Mouse (Mus musculus) liver, embryonic 15.5 days (tissue): ENCODE data around the gene Dnah8. TPM values are rescaled to one million over a fixed set of nuclear protein-coding genes. Genes with fewer than 3 reads are reported as not detected.
"Not testable (repeated sequence)": the region's sequence is repeated elsewhere in the genome, so short reads cannot be mapped to it uniquely, and the experiment has no call there.

Source experiments
- ATAC-seq: fragments of 200-750 bp; cut with Nextera tagmentation; 2 replicates; pipeline ENCODE4 v1.8.0; 2017; ENCODE audit warnings: moderate number of reproducible peaks, mild to moderate bottlenecking, moderate library complexity; ENCODE audit not compliant: insufficient read depth
- H3K27ac ChIP-seq: fragments of 300-500 bp; sonication (generic); replicated peaks from 2 replicates; pipeline ENCODE4 v1.5.1; 2015; ENCODE audit warnings: mild to moderate bottlenecking, inconsistent platforms
- H3K27me3 ChIP-seq: fragments of 300-500 bp; sonication (generic); 2 replicates; pipeline ENCODE4 v1.6.1; 2015; ENCODE audit warnings: mild to moderate bottlenecking, inconsistent platforms
- H3K36me3 ChIP-seq: fragments of 300-500 bp; sonication (generic); replicated peaks from 2 replicates; pipeline ENCODE4 v1.6.1; 2015; ENCODE audit warnings: moderate library complexity, mild to moderate bottlenecking, inconsistent platforms
- H3K4me1 ChIP-seq: fragments of 300-500 bp; sonication (generic); replicated peaks from 2 replicates; pipeline ENCODE4 v1.6.1; 2015; ENCODE audit warnings: inconsistent platforms
- H3K4me2 ChIP-seq: fragments of 300-500 bp; sonication (generic); 2 replicates; pipeline ENCODE4 v1.6.1; 2015; ENCODE audit warnings: moderate library complexity, mild to moderate bottlenecking, inconsistent platforms
- H3K4me3 ChIP-seq: fragments of 300-500 bp; sonication (generic); replicated peaks from 2 replicates; pipeline ENCODE4 v1.5.1; 2015; ENCODE audit warnings: mild to moderate bottlenecking, inconsistent platforms
- H3K9ac ChIP-seq: fragments of 300-500 bp; sonication (generic); 2 replicates; pipeline ENCODE4 v1.6.1; 2015; ENCODE audit warnings: moderate library complexity, mild to moderate bottlenecking, inconsistent platforms
- H3K9me3 ChIP-seq: fragments of 300-500 bp; sonication (generic); replicated peaks from 2 replicates; pipeline ENCODE4 v1.6.1; 2016; ENCODE audit warnings: inconsistent platforms
- WGBS: fragments of 180-500 bp; shearing (Covaris S2); methylation state at CpG from one replicate; pipeline ENCODE4 v1.1.7; 2015; ENCODE audit warnings: mixed read lengths; ENCODE audit not compliant: insufficient replicate concordance; 5-methylcytosine and 5-hydroxymethylcytosine counted together
- polyA plus RNA-seq: library from polyadenylated mRNA; unstranded; fragments of >200 nt; fragmentation: Nextera tagmentation; extraction: Ambion mirVana; gene quantifications from 2 replicates; pipeline ENCODE4 v1.2.1, GENCODE M21; 2015

The Dnah8 gene
- polyA plus RNA-seq, 1 experiment from 2014 or later: 1.1 TPM

- Histone ChIP-seq H3K9ac (no peak overlapping the region), H3K4me3 (no peak overlapping the region), H3K27me3 (no peaks in the 10 kb centered on the region), H3K4me2 (no peak overlapping the region), H3K27ac (no peak overlapping the region), H3K4me1 (peaks cover 16% of the 10 kb centered on the region), H3K36me3 (no peaks in the 10 kb centered on the region), H3K9me3 (no peaks in the 10 kb centered on the region)
- WGBS: 64% methylated on average over 4 of the region's 4 CpGs
- ATAC-seq: no peak
These were observed 2.7 kb upstream of the Dnah8 start for GRCm38 (mm10) chr17:30621450-30621849.

- ATAC-seq: no peak
- Histone ChIP-seq H3K4me3 (no peak overlapping the region), H3K4me2 (no peak overlapping the region), H3K27me3 (no peaks in the 10 kb centered on the region), H3K36me3 (no peaks in the 10 kb centered on the region), H3K27ac (no peak overlapping the region), H3K9ac (no peak overlapping the region), H3K9me3 (no peaks in the 10 kb centered on the region), H3K4me1 (peaks cover 9% of the 10 kb centered on the region)
- WGBS: 68% methylated on average over 3 of the region's 3 CpGs
These were observed 954 bp upstream of the Dnah8 start for GRCm38 (mm10) chr17:30623200-30623599.

GRCm38 (mm10) chr17:30626719-30627118 is 2.6 kb downstream of the Dnah8 start, which contains the start of gene Glo1:
Gene Glo1, minus strand, starts transcription at chr17:30626871.
- H3K4me2 ChIP-seq, H3K9ac ChIP-seq, H3K36me3 ChIP-seq, H3K4me1 ChIP-seq, H3K27ac ChIP-seq, H3K4me3 ChIP-seq, H3K27me3 ChIP-seq, ATAC-seq, H3K9me3 ChIP-seq: not testable (repeated sequence)
- WGBS: no CpG with 5 or more reads among the region's 20 CpGs

GRCm38 (mm10) chr17:30635367-30635766 is 11.2 kb downstream of the Dnah8 start:
- H3K4me1 ChIP-seq: peaks cover 15% of the 10 kb centered on the region
- ATAC-seq: no peak
- no peak overlapping the region for H3K4me3 ChIP-seq
- H3K27me3 ChIP-seq: no peaks in the 10 kb centered on the region
- H3K9ac ChIP-seq: no peak overlapping the region
- no peak overlapping the region for H3K27ac ChIP-seq
- no peaks in the 10 kb centered on the region for H3K36me3 ChIP-seq
- WGBS: 49% methylated on average over 16 of the region's 17 CpGs
- no peak overlapping the region for H3K4me2 ChIP-seq
- H3K9me3 ChIP-seq: no peaks in the 10 kb centered on the region

DNA sequence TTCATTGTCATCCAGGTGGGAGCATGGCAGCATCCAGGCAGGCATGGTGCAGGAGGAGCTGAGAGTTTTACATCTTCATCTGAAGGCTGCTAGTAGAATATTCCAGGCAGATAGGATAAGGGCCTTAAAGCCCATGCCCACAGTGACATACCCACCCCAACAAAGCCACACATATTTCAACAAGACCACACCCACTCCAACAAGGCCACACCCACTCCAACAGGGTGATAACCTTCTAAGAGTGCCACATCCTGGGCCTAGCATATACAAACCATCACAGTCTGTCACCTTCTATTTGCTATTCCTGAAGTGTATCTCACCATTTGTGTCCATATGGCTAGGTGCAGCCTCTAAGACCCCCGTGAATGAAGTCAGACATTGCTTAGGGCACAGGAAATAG is 13.6 kb downstream of the Dnah8 start:
- Histone ChIP-seq H3K4me1 (peaks cover 21% of the 10 kb centered on the region), H3K9ac (no peak overlapping the region), H3K4me2 (no peak overlapping the region), H3K27ac (no peak overlapping the region), H3K4me3 (no peak overlapping the region), H3K27me3 (no peaks in the 10 kb centered on the region), H3K36me3 (no peaks in the 10 kb centered on the region), H3K9me3 (no peaks in the 10 kb centered on the region)
- 22% methylated on average over 1 of the region's 1 CpGs for WGBS
- ATAC-seq: no peak

GRCm38 (mm10) chr17:30638996-30639395 is 14.8 kb downstream of the Dnah8 start:
- no peak for ATAC-seq
- 58% methylated on average over 2 of the region's 2 CpGs for WGBS
- H3K27ac ChIP-seq: no peak overlapping the region

GRCm38 (mm10) chr17:30640896-30641295 is 16.7 kb downstream of the Dnah8 start:
- H3K4me3 ChIP-seq: no peak overlapping the region
- H3K36me3 ChIP-seq: no peaks in the 10 kb centered on the region; the same call in 1 of the 2 replicates
- no peak overlapping the region for H3K9ac ChIP-seq
- 71% methylated on average over 5 of the region's 5 CpGs for WGBS
- peaks cover 17% of the 10 kb centered on the region for H3K4me1 ChIP-seq
- H3K27ac ChIP-seq: no peak overlapping the region
- peak; percentile 52; the same call in 1 of the 2 replicates for ATAC-seq
- H3K9me3 ChIP-seq: no peaks in the 10 kb centered on the region
- H3K27me3 ChIP-seq: no peaks in the 10 kb centered on the region
- no peak overlapping the region for H3K4me2 ChIP-seq

More at GRCm38 (mm10) chr17:30638996-30639395, 14.8 kb downstream of the Dnah8 start:
- Histone ChIP-seq H3K4me1 (peaks cover 21% of the 10 kb centered on the region), H3K36me3 (no peaks in the 10 kb centered on the region; the same call in 1 of the 2 replicates), H3K9me3 (no peaks in the 10 kb centered on the region), H3K9ac (no peak overlapping the region), H3K4me3 (no peak overlapping the region), H3K27me3 (no peaks in the 10 kb centered on the region), H3K4me2 (no peak overlapping the region)

DNA sequence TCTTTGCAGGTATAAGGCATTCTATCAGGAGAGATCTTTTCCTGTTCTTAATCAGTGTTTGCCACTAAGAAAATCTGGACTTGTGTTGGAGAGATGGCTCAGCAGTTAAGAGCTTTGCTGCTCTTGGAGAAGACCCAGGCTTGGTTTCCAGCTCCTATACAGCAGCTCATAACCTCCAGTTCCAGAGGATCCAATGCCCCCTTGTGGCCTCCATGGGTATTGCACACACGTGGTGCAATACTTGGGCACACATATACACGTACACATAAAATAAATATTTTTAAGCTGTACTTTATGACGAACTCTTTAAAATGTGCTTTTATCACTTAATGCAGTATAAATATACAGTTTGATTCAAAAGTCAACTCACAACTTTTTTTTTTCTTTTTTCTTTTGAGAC is 24.6 kb downstream of the Dnah8 start:
- Histone ChIP-seq H3K27me3 (no peaks in the 10 kb centered on the region), H3K36me3 (peaks cover 7% of the 10 kb centered on the region; the same call in 1 of the 2 replicates), H3K9ac (no peak overlapping the region), H3K4me3 (no peak overlapping the region), H3K9me3 (no peaks in the 10 kb centered on the region; the same call in 1 of the 2 replicates), H3K27ac (no peak overlapping the region), H3K4me2 (no peak overlapping the region), H3K4me1 (no peaks in the 10 kb centered on the region)
- ATAC-seq: no peak
- 81% methylated on average over 3 of the region's 3 CpGs for WGBS

DNA sequence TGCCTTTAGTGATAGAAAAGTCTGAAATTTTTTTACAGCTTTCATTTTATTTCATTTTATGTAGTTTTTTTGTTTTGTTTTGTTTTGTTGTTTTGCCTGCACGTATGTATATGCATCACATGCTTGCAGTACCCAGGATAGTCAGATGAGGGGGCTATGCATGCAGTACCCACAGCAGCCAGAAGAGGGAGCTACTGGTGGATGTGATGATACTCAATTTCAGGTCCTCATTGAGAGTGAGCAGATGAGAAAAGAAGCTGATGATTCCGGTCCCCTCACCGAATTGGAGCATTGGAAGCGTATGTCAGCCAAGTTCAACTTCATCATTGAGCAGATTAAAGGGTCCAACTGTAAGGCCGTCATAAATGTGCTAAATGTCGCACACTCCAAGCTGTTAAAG is 28.9 kb downstream of the Dnah8 start:
- H3K27ac ChIP-seq: no peak overlapping the region
- H3K4me2 ChIP-seq: no peak overlapping the region
- H3K9ac ChIP-seq: no peak overlapping the region
- no peaks in the 10 kb centered on the region; the same call in 1 of the 2 replicates for H3K9me3 ChIP-seq
- H3K27me3 ChIP-seq: no peaks in the 10 kb centered on the region
- 0 out of 2 replicates have a peak, but pooled peaks cover 3% of the 10 kb centered on the region for H3K4me1 ChIP-seq
- no peak overlapping the region for H3K4me3 ChIP-seq
- WGBS: 90% methylated on average over 6 of the region's 6 CpGs
- no peak for ATAC-seq
- peaks cover 7% of the 10 kb centered on the region; the same call in 1 of the 2 replicates for H3K36me3 ChIP-seq

DNA sequence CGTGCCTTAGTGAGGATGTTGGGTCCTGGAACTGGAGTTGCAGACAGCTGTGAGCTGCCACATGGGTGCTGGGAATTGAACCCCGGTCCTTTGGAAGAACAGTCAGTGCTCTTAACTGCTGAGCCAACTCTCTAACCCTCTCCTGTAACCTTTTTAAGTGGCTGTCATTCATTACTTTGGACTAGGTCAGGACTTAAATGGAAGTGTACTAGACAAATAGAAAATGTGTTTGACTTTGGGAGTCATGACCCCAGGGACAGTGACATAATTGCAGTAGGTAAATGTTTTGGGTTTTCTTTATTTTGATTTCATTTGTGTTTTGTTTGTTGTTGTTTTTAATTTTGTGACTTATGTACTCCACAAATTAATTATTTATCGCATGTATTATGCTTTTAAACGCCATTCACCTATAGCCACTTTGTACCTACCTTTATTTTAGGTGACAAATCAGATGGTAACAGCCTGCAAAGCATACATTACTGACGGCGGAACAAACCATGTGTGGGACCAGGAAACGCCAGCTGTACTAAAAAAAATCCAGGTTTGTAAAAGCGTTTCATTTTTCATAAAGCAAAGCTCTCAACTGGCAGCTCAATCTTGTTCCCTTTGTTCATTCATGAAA is 33.5 kb downstream of the Dnah8 start:
- Histone ChIP-seq H3K4me3 (peak overlapping the region; percentile 54), H3K4me1 (0 out of 2 replicates have a peak, but pooled peaks cover 4% of the 10 kb centered on the region), H3K9me3 (no peaks in the 10 kb centered on the region), H3K4me2 (peak overlapping the region; percentile 56), H3K9ac (no peak overlapping the region), H3K27ac (peak overlapping the region; percentile 48), H3K36me3 (no peaks in the 10 kb centered on the region), H3K27me3 (no peaks in the 10 kb centered on the region)
- ATAC-seq: peak; percentile 37; the same call in 1 of the 2 replicates
- WGBS: 47% methylated on average over 8 of the region's 8 CpGs

DNA sequence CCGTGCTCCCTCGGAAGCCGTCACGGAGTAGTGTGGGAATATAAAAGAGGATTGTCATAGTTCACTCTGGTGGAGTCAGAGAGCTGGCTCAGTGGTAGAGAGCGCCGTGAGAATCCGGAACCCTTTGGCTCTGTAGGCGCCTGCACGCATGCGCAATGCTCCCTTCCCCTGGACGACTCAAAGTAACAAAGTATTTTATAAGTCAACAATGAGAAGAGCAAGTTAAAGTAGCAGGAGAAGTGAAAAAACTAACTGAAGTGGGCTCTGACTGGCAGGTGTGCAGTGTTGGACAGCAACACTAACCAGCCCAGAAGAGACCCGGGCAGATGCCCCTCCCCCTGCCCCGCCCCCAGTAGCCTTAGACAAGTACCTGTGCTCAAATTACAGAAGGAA is 34.0 kb downstream of the Dnah8 start:
- Histone ChIP-seq H3K27ac (peak overlapping the region; percentile 48), H3K4me2 (peak overlapping the region; percentile 56), H3K4me1 (0 out of 2 replicates have a peak, but pooled peaks cover 4% of the 10 kb centered on the region), H3K9ac (no peak overlapping the region), H3K9me3 (no peaks in the 10 kb centered on the region), H3K27me3 (no peaks in the 10 kb centered on the region), H3K4me3 (peak overlapping the region; percentile 54), H3K36me3 (no peaks in the 10 kb centered on the region)
- ATAC-seq: peak; percentile 60; the same call in 1 of the 2 replicates
- 24% methylated on average over 13 of the region's 13 CpGs for WGBS
